Mouse (Mus musculus) neural tube, embryonic 10.5 days (tissue): Measurements from ENCODE around the gene Lamp1.
A peak's percentile ranks its signal among the peaks of the same experiment; 100 is the strongest.

ENCODE experiments used
- DNase-seq: peaks from one replicate; pipeline ENCODE4 v3.0.0-alpha.2; 2017; ENCODE audit warnings: low spot score; ENCODE audit errors: extremely low spot score

Lamp1 gene

GRCm38 (mm10) chr8:13158718-13159376 is at the start of gene Lamp1:
Gene Lamp1 (plus strand): TSS chr8:13159161.
- DNase-seq: peak; percentile 99

GRCm38 (mm10) chr8:13109416-13109960 is 49.5 kb upstream of the Lamp1 start:
- no peak for DNase-seq

- no peak for DNase-seq
Observed at GRCm38 (mm10) chr8:13111917-13112316, 47.0 kb upstream of the Lamp1 start.

GRCm38 (mm10) chr8:13113232-13113631 is 45.7 kb upstream of the Lamp1 start:
- DNase-seq: no peak

GRCm38 (mm10) chr8:13117096-13117495 is 41.9 kb upstream of the Lamp1 start:
- no peak for DNase-seq

- no peak for DNase-seq
Observed at GRCm38 (mm10) chr8:13118516-13118915, 40.4 kb upstream of the Lamp1 start.

GRCm38 (mm10) chr8:13120882-13121665 is 37.9 kb upstream of the Lamp1 start:
- no peak for DNase-seq

GRCm38 (mm10) chr8:13122887-13123421 is 36.0 kb upstream of the Lamp1 start:
- DNase-seq: no peak

GRCm38 (mm10) chr8:13124897-13125296 is 34.1 kb upstream of the Lamp1 start:
- DNase-seq: no peak

- DNase-seq: peak; percentile 36
Observed at GRCm38 (mm10) chr8:13132220-13132619, 26.7 kb upstream of the Lamp1 start.

- DNase-seq: no peak
Observed at GRCm38 (mm10) chr8:13139641-13140182, 19.2 kb upstream of the Lamp1 start.

- no peak for DNase-seq
Observed at GRCm38 (mm10) chr8:13141681-13142080, 17.3 kb upstream of the Lamp1 start.

- DNase-seq: no peak
Observed at GRCm38 (mm10) chr8:13148476-13148875, 10.5 kb upstream of the Lamp1 start.

- no peak for DNase-seq
Observed at GRCm38 (mm10) chr8:13149287-13149686, 9.7 kb upstream of the Lamp1 start.

GRCm38 (mm10) chr8:13149866-13150265 is 9.1 kb upstream of the Lamp1 start:
- DNase-seq: no peak

- DNase-seq: no peak
Observed at GRCm38 (mm10) chr8:13150929-13151328, 8.0 kb upstream of the Lamp1 start.

GRCm38 (mm10) chr8:13154099-13154498 is 4.9 kb upstream of the Lamp1 start:
- no peak for DNase-seq

GRCm38 (mm10) chr8:13155358-13155757 is 3.6 kb upstream of the Lamp1 start:
- DNase-seq: no peak

GRCm38 (mm10) chr8:13156327-13157097 is 2.4 kb upstream of the Lamp1 start:
- DNase-seq: no peak

GRCm38 (mm10) chr8:13159377-13159881 is 468 bp downstream of the Lamp1 start:
- no peak for DNase-seq

GRCm38 (mm10) chr8:13160691-13161090 is 1.7 kb downstream of the Lamp1 start:
- DNase-seq: no peak
